Mouse (Mus musculus): ENCODE measurements around the gene Olfr1247. TPM values are rescaled to one million over a fixed set of nuclear protein-coding genes. Genes with fewer than 3 reads are reported as not detected.
"Not testable (repeated sequence)": the region's sequence is repeated elsewhere in the genome, so short reads cannot be mapped to it uniquely, and the experiment has no call there.

Gene Olfr1247
- under 1 TPM in 1 of 2 experiments, not detected in 1; 0.05 TPM for polyA plus RNA-seq (2017; shearing (Covaris generic))

DNA sequence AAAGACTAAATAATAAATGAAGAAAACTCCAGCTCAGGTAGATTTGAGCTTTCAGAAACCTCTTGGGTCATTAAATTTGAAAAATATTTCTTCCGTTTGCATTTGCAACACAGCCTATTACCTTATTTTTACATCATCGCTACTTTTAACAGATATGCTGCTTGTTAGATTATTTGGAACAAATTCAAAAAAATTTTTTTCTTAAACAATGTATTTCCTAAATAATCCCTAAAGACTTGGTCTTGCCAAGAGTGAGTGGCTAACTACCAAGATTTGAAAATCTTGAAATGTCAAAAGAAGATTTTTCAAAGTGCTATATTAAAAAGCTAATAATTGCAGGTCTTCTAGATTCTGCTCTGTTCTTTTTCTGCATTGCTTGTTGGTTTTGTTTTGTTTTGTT is at the start of gene Olfr1247:
Gene Olfr1247, minus strand, starts transcription at position 101 of the 400 bp plus-strand sequence.
- ATAC-seq = no peak

- ATAC-seq = no peak
Observed at GRCm38 (mm10) chr2:89661367-89661766, 47.4 kb upstream of the Olfr1247 start, which contains the start of gene Olfr1250. TSS of gene Olfr1250 (minus strand) at chr2:89661467.

GRCm38 (mm10) chr2:89634883-89635282 is 21.0 kb upstream of the Olfr1247 start, which contains the start of gene Olfr1249:
TSS of gene Olfr1249 (minus strand) at chr2:89634983.
- no peak for ATAC-seq

DNA sequence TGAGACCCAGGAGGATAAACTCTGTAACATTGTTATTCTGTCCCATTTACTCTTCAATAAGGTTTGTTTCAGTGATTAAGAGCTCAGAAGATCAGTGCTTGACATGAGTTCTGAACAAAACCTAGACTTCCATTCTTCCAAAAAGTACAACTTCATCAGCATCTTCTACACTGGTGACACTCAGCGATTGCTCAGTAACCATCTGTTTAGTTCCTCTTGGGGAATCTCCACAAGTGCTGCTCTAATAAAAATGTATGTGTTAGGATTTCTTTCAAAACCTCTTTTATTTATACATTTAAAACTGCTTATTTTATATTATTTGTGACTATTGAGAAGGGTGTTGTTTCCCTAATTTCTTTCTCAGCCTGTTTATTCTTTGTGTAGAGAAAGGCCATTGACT is 4.2 kb upstream of the Olfr1247 start, which contains the start of gene Olfr1248:
Gene Olfr1248, minus strand, starts transcription at position 101 of the 400 bp plus-strand sequence.
- not testable (repeated sequence) for ATAC-seq

- ATAC-seq = no peak
Observed at GRCm38 (mm10) chr2:89593057-89593456, 20.9 kb downstream of the Olfr1247 start, which contains the start of gene Olfr1246. TSS of gene Olfr1246 (minus strand) at chr2:89593157.

DNA sequence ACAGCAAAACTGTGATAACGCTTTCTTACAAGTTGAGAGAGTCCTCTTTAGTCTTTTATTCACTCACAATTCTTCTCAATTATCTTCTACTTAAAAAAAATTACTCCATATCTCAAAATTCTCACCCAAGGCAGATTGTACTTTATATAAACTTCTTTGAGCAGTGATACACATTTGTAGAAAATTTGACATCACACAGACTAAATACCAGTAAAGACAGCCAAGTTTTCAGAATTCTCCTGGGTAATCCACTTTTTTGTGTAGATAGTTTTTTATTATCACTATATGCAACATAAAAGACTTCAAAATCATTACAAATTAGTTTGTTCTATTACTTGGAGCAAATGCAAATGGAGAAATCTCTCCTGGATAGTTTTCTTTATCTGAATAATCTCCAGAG is 35.6 kb downstream of the Olfr1247 start, which contains the start of gene Olfr1245:
Gene Olfr1245, minus strand, starts transcription at position 101 of the 400 bp plus-strand sequence.
- no peak for ATAC-seq

DNA sequence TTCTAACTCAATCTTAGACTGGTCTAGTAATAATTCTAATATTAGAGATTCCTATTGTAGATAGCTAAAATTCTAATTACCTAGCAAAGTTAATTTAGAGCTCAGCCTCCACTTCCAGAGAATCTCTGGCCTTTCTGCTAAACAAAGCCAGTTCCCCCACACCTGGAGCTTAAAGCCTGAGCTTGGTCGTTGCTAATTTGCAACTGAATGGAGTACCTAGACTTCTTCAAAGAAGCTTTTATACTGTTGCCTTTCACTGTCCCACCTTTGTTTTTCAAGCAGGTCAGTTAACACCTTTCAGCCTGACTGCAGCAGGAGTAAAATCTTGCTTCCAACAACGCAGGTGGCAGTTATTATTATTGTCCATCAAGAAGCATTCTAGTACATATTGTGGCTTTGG is 51.2 kb downstream of the Olfr1247 start:
- ATAC-seq = not testable (repeated sequence)

Other genes with a start within 250 kb of the Olfr1247 start
- not detected for gene Olfr1234, start 249.3 kb downstream of the Olfr1247 start, polyA plus RNA-seq (2017; shearing (Covaris generic))
- gene Olfr1238, start 204.5 kb downstream of the Olfr1247 start, polyA plus RNA-seq (2017; shearing (Covaris generic)) = not detected
- not detected for gene Olfr1239, start 193.7 kb downstream of the Olfr1247 start, polyA plus RNA-seq (2017; shearing (Covaris generic))
- gene Olfr1240, start 171.1 kb downstream of the Olfr1247 start, polyA plus RNA-seq (2017; shearing (Covaris generic)) = not detected
- not detected for gene Olfr1241, start 127.0 kb downstream of the Olfr1247 start, polyA plus RNA-seq (2017; shearing (Covaris generic))
- not detected for gene Olfr1242, start 115.8 kb downstream of the Olfr1247 start, polyA plus RNA-seq (2017; shearing (Covaris generic))
- not detected for gene Olfr1243, start 82.6 kb downstream of the Olfr1247 start, polyA plus RNA-seq (2017; shearing (Covaris generic))
- under 1 TPM in 1 of 2 experiments, not detected in 1; 0.23 TPM for gene Olfr1245, start 35.7 kb downstream of the Olfr1247 start, polyA plus RNA-seq (2017; shearing (Covaris generic))
- not detected for gene Olfr1246, start 21.0 kb downstream of the Olfr1247 start, polyA plus RNA-seq (2017; shearing (Covaris generic))
- gene Olfr1248, start 4.1 kb upstream of the Olfr1247 start, polyA plus RNA-seq (2017; shearing (Covaris generic)) = not detected
- gene Olfr1249, start 20.9 kb upstream of the Olfr1247 start, polyA plus RNA-seq (2017; shearing (Covaris generic)) = not detected
- not detected for gene Olfr1250, start 47.3 kb upstream of the Olfr1247 start, polyA plus RNA-seq (2017; shearing (Covaris generic))
- gene Olfr1251, start 57.8 kb upstream of the Olfr1247 start, polyA plus RNA-seq (2017; shearing (Covaris generic)) = not detected
- gene Olfr1252, start 110.9 kb upstream of the Olfr1247 start, polyA plus RNA-seq (2017; shearing (Covaris generic)) = not detected
- under 1 TPM in 1 of 2 experiments, not detected in 1; 0.34 TPM for gene Olfr1253, start 143.0 kb upstream of the Olfr1247 start, polyA plus RNA-seq (2017; shearing (Covaris generic))
- not detected for gene Olfr1254, start 179.5 kb upstream of the Olfr1247 start, polyA plus RNA-seq (2017; shearing (Covaris generic))
- not detected for gene Olfr1255, start 197.9 kb upstream of the Olfr1247 start, polyA plus RNA-seq (2017; shearing (Covaris generic))
- not detected for gene Olfr1256, start 227.4 kb upstream of the Olfr1247 start, polyA plus RNA-seq (2017; shearing (Covaris generic))
- not detected for gene Olfr48, start 234.1 kb upstream of the Olfr1247 start, polyA plus RNA-seq (2017; shearing (Covaris generic))

Data from CD4-positive, CD25-positive, alpha-beta regulatory T cell, adult 4 months (primary cell).